Mouse (Mus musculus) midbrain, embryonic 11.5 days (tissue): ENCODE measurements around the gene Sos2. TPM values are rescaled to one million over a fixed set of nuclear protein-coding genes. Genes with fewer than 3 reads are reported as not detected.
"Not testable (repeated sequence)": the region's sequence is repeated elsewhere in the genome, so short reads cannot be mapped to it uniquely, and the experiment has no call there.

Experiments
- ATAC-seq: fragments of 200-750 bp; cut with Nextera tagmentation; 2 replicates; pipeline ENCODE4 v1.8.0; 2017; ENCODE audit warnings: moderate TSS enrichment, moderate library complexity; ENCODE audit not compliant: low FRiP score
- DNase-seq: peaks from one replicate; pipeline ENCODE4 v3.0.0; 2015; ENCODE audit warnings: low spot score; ENCODE audit errors: missing footprints
- H3K27ac ChIP-seq: fragments of 300-500 bp; sonication (generic); 2 replicates; pipeline ENCODE4 v1.5.1; 2014; ENCODE audit warnings: low read depth, low read length
- H3K27me3 ChIP-seq: fragments of 300-500 bp; sonication (generic); 2 replicates; pipeline ENCODE4 v1.6.1; 2014; ENCODE audit warnings: mild to moderate bottlenecking, low read length, moderate library complexity, mixed read lengths; ENCODE audit not compliant: control insufficient read depth, insufficient read depth
- H3K36me3 ChIP-seq: fragments of 300-500 bp; sonication (generic); 2 replicates; pipeline ENCODE4 v1.6.1; 2014; ENCODE audit warnings: mild to moderate bottlenecking, low read length, moderate library complexity, mixed read lengths; ENCODE audit not compliant: control insufficient read depth, insufficient read depth
- H3K4me1 ChIP-seq: fragments of 300-500 bp; sonication (generic); 2 replicates; pipeline ENCODE4 v1.6.1; 2014; ENCODE audit warnings: low read length; ENCODE audit not compliant: control insufficient read depth, insufficient read depth
- H3K4me2 ChIP-seq: fragments of 300-500 bp; sonication (generic); 2 replicates; pipeline ENCODE4 v1.6.1; 2014; ENCODE audit warnings: mild to moderate bottlenecking, moderate library complexity
- H3K4me3 ChIP-seq: fragments of 300-500 bp; sonication (generic); 2 replicates; pipeline ENCODE4 v1.5.1; 2014; ENCODE audit warnings: low read depth, low read length
- H3K9ac ChIP-seq: fragments of 300-500 bp; sonication (generic); 2 replicates; pipeline ENCODE4 v1.6.1; 2014; ENCODE audit warnings: low read length
- H3K9me3 ChIP-seq: fragments of 300-500 bp; sonication (generic); 2 replicates; pipeline ENCODE4 v1.6.1; 2016; ENCODE audit warnings: low read length; ENCODE audit not compliant: control insufficient read depth
- WGBS: fragments of 180-500 bp; shearing (Covaris S2); extraction: QIAGEN DNeasy Blood & Tissue Kit; methylation state at CpG from one replicate; pipeline ENCODE4 v1.1.7; 2014; 5-methylcytosine and 5-hydroxymethylcytosine counted together
- polyA plus RNA-seq: library from polyadenylated mRNA; unstranded; fragments of >200 nt; fragmentation: Nextera tagmentation; extraction: Ambion mirVana; gene quantifications from 2 replicates; pipeline ENCODE4 v1.2.1, GENCODE M21; 2014

Sos2 gene
- polyA plus RNA-seq, 1 experiment from 2014 or later: 10.5 TPM

DNA sequence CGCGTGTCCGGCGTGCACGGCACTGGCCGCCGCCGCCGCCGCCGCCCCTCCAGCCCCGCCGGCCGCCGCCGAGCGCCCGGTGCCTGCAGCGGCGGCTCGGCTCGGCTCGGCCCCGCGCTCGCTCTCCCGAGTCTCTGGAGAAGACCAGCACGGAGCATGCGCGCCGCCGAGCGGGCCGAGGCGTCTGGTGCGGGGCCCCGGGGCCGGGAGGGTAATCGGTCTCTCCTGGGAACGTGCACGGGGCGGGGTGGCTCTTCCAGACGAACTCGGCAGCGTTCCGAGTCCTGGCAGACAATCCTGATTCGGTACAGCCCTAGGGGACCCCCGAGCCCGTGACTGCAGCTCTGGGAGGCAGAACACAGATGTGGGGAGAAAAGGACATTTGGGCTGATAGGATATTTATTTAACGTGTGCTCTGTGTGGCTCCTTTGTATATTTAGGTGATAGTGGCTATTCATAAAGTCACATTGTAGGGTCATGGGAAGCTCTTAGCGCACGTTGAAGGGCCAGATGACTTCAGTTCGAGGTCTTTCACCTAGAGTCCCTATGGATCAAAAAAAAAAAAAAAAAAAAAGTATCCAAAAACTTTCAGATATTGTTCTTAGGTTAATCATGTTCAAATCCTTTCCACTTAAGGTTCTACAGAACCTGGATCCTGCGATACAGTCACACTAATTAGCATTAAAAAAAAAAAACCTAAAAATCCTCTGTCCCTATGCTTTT lies 574 bp upstream of the Sos2 start:
- DNase-seq: peak; percentile 98
- H3K4me1 ChIP-seq: peaks cover 14% of the 10 kb centered on the region
- H3K27me3 ChIP-seq: no peaks in the 10 kb centered on the region; the same call in 1 of the 2 replicates
- peak overlapping the region; percentile 60 for H3K4me2 ChIP-seq
- H3K27ac ChIP-seq: peak overlapping the region; percentile 92
- H3K9ac ChIP-seq: peak overlapping the region; percentile 91
- under 1% methylated on average over 44 of the region's 54 CpGs for WGBS
- ATAC-seq: peak; percentile 93
- H3K9me3 ChIP-seq: no peaks in the 10 kb centered on the region
- no peaks in the 10 kb centered on the region for H3K36me3 ChIP-seq
- H3K4me3 ChIP-seq: peak overlapping the region; percentile 76

DNA sequence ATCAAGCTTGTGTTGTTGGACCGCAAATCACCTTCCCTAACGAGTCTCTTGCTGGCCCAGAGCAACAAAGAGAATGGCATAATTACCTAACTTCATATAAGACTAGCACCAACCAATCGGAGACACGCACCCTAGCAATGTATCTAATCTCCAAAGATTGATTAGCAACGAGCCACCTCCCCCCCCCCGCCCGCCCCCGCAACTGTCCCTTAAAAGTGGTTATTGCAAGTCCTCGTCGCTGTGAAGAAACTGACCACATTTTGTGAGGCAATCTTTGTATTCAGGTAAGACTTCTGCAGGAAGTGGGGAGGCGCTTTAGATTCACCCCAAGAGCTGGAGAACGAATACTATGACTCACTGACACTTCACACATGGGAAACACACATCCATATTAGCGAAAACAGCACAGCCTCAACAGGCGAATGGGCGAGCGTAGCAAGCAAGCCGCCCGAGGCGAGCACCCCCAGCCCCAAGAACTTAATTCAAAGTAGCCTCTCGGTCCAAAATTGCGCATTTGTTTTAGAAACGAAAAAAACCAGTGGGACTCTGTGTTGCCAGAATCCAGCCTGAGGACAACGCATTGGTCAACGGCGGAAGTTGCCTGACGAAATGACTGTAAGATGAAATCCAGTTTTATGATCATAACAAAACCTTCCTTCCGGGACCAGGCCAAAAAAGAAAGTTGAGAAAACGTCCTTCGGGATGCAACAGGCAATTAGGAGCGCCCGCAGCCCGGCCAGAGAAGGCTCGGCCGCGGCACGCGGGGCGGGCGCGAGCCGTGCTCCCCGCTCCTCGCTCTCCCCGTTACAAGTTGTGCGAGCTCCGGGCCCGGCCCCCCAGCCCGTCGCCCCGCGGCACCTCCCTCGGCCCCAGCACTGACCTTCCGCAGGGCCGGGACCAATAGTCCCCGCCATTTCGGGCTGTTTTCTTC lies 752 bp downstream of the Sos2 start:
- H3K36me3 ChIP-seq: no peaks in the 10 kb centered on the region
- no peaks in the 10 kb centered on the region for H3K9me3 ChIP-seq
- ATAC-seq (peak; percentile 62), DNase-seq (peak; percentile 96)
- peak overlapping the region; percentile 60 for H3K4me2 ChIP-seq
- H3K27ac ChIP-seq: peak overlapping the region; percentile 92
- H3K27me3 ChIP-seq: no peaks in the 10 kb centered on the region; the same call in 1 of the 2 replicates
- peak overlapping the region; percentile 76 for H3K4me3 ChIP-seq
- peak overlapping the region; percentile 91 for H3K9ac ChIP-seq
- H3K4me1 ChIP-seq: peaks cover 14% of the 10 kb centered on the region
- WGBS: under 1% methylated on average over 54 of the region's 56 CpGs

DNA sequence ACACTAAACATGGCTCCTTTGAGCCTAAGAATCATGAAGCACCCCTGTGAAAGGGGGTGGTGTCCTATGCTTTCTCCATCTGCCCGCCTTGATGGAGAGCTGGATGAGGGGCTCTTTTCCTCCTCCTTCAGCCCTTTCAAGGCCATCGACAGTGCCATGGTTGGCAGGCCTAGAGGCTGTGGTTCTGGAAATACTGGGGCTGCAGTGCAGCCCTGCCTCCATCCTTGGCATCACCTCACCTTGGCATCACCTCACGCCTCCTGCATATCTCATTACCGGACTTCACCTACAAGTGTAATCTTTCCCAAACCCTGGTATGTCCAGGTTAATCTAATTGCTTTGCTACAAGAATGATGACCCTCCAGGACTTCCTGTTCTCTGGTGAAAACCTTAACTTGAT lies 5.5 kb downstream of the Sos2 start:
- H3K27me3 ChIP-seq: no peaks in the 10 kb centered on the region
- H3K4me3 ChIP-seq: no peak overlapping the region
- WGBS: 94% methylated on average over 4 of the region's 4 CpGs
- peaks cover 10% of the 10 kb centered on the region for H3K4me1 ChIP-seq
- no peak overlapping the region for H3K9ac ChIP-seq
- H3K9me3 ChIP-seq: no peaks in the 10 kb centered on the region
- no peaks in the 10 kb centered on the region for H3K36me3 ChIP-seq
- no peak overlapping the region for H3K4me2 ChIP-seq
- ATAC-seq (no peak), DNase-seq (no peak)
- H3K27ac ChIP-seq: no peak overlapping the region

DNA sequence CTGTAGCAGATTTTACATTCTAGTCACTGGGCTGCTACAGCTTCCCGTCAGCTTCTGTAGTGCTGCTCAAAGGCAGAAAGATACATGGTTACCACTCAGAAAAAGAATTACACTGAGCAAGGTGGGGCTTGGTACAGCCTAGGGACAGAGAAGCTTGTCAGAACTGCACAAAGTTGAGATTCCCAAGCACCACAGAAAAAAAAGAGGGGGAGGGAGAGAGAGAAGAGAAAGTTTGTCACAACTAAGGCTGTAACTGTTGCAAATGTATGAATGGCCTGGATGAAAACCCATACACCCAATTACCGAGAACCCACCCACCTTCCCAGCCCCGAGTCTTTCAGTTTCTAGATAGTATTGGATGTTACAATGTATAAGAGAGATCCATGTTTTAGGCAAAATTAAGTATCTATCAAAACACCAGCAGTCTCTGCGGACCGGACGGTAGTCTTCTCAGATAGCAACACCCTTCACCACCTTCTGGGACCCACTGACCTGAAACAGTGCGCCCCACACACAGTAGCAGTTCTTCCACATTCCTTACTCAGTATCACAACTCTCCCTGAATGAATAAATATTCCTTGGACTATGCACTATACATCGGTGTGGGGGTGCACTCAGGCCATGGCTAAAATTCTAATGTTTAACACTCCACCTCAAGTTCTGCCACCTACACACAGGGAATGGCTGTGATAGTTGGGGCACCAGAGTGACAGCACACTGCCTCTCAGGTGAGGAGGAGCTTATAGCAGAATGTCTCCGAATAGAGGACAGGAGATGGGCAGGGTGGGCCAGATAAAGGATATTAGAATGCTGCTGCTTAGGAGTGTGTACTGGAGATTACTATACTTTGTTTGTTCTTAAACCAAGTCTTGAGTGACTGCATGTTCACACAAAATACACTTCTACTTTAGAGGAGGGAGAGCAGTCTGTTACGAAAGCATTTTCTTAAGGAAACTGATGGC lies 6.8 kb downstream of the Sos2 start:
- DNase-seq (peak; percentile 51), ATAC-seq (no peak)
- no peaks in the 10 kb centered on the region for H3K27me3 ChIP-seq
- no peak overlapping the region for H3K9ac ChIP-seq
- H3K4me1 ChIP-seq: no peaks in the 10 kb centered on the region; the same call in 1 of the 2 replicates
- no peaks in the 10 kb centered on the region for H3K36me3 ChIP-seq
- H3K27ac ChIP-seq: no peak overlapping the region
- no peak overlapping the region for H3K4me2 ChIP-seq
- 92% methylated on average over 10 of the region's 10 CpGs for WGBS
- no peak overlapping the region for H3K4me3 ChIP-seq
- H3K9me3 ChIP-seq: no peaks in the 10 kb centered on the region

DNA sequence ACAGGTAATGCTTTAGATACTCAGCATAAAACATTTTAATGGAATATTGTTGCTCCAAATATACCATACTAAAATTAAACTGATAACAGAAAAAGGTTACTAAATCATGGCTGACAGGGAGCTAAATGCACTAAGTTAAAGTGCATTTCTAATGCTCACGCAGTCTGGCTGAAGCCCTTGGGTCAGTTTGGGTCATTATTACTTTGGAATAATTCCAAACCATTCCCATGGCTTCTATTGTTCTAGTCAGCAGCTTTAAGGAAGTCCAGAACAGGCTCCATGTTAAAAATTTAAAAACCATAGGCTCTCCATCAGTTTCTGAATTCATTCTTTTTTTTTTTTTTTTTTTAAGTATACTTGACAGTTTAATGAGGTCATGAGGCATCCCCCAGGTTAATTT lies 7.5 kb downstream of the Sos2 start:
- 80% methylated on average over 1 of the region's 1 CpGs for WGBS

DNA sequence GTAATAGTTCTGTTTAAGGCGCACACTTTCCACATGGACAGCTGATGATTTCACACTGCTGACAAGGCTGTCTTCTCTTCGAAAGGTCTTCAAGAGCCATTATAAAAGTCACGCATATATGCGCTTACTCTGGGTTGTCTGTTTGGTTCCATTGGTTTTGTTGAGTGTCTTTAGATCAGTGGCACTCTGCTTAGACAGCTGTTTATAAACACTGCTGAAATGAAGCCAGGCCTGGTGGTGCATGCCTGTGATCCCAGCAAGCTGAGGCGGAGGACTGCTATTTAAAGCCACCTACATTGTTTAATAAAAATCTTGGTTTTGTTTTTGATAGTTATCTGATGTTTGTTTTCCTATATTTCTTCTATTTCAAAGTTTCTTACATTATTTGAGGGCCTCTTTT lies 14.9 kb downstream of the Sos2 start:
- no peak overlapping the region for H3K9ac ChIP-seq
- H3K36me3 ChIP-seq: no peaks in the 10 kb centered on the region
- no peak overlapping the region for H3K4me2 ChIP-seq
- WGBS: 98% methylated on average over 5 of the region's 5 CpGs
- H3K27ac ChIP-seq: no peak overlapping the region
- H3K27me3 ChIP-seq: no peaks in the 10 kb centered on the region
- DNase-seq (peak; percentile 49), ATAC-seq (no peak)
- no peaks in the 10 kb centered on the region for H3K9me3 ChIP-seq
- no peak overlapping the region for H3K4me3 ChIP-seq
- H3K4me1 ChIP-seq: no peaks in the 10 kb centered on the region

More for the DNA sequence above, 7.5 kb downstream of the Sos2 start:
- ATAC-seq (no peak), DNase-seq (peak; percentile 44)
- Histone ChIP-seq H3K36me3 (no peaks in the 10 kb centered on the region), H3K27me3 (no peaks in the 10 kb centered on the region), H3K27ac (no peak overlapping the region), H3K4me2 (no peak overlapping the region), H3K4me1 (no peaks in the 10 kb centered on the region), H3K4me3 (no peak overlapping the region), H3K9ac (no peak overlapping the region), H3K9me3 (no peaks in the 10 kb centered on the region)

DNA sequence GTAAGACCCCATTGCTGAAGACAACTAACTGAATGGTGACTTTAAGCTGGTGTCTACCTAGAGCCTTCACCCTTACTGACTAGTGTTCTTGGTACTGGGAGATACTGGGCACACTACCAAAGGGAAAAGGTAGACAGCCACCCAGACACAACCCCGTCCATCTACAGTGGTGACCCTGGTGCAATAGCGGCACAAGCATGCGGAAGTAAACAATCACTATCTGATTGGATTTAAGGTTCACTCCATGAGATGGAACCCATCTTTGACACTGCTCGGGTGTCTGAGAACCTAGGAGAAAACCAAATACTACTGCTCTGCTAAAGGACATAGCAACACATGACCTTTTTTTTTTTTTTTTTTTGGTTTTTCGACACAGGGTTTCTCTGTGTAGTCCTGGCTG lies 20.0 kb downstream of the Sos2 start:
- WGBS: 99% methylated on average over 5 of the region's 5 CpGs
- H3K4me3 ChIP-seq: no peak overlapping the region
- no peak overlapping the region for H3K4me2 ChIP-seq
- no peaks in the 10 kb centered on the region for H3K36me3 ChIP-seq
- H3K9me3 ChIP-seq: no peaks in the 10 kb centered on the region; the same call in 1 of the 2 replicates
- H3K4me1 ChIP-seq: no peaks in the 10 kb centered on the region
- no peaks in the 10 kb centered on the region for H3K27me3 ChIP-seq
- peak; percentile 49 for DNase-seq
- no peak overlapping the region for H3K27ac ChIP-seq
- ATAC-seq: no peak
- no peak overlapping the region for H3K9ac ChIP-seq

DNA sequence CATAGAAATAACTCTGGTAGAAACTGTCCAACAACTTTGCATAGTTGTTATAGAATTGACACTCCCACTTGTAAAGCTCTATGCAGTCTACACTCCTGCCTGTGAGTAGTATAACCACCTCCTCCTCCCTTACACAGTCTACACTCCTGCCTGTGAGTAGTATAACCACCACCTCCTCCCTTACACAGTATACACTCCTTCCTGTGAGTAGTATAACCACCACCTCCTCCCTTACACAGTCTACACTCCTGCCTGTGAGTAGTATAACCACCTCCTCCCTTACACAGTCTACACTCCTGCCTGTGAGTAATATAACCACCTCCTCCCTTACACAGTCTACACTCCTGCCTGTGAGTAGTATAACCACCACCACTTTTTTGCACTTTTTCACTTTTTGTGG lies 27.7 kb downstream of the Sos2 start:
- ATAC-seq: peak; percentile 70
- H3K4me2 ChIP-seq, H3K9ac ChIP-seq, DNase-seq, H3K9me3 ChIP-seq, H3K4me1 ChIP-seq, H3K27me3 ChIP-seq, H3K27ac ChIP-seq, H3K36me3 ChIP-seq, H3K4me3 ChIP-seq: not testable (repeated sequence)
